Mouse (Mus musculus) CH12.LX (cell line): ENCODE results near the gene Lyve1. TPM values are rescaled to one million over a fixed set of nuclear protein-coding genes. Genes with fewer than 3 reads are reported as not detected.

Experiments used
- DNase-seq: peaks from one replicate; pipeline ENCODE4 v3.0.0-alpha.2; 2013; ENCODE audit errors: extremely low read depth
- H3K27ac ChIP-seq: 2 replicates; pipeline ENCODE4 v1.5.1; 2012; ENCODE audit warnings: low read depth, mild to moderate bottlenecking, control low read depth, moderate library complexity; ENCODE audit not compliant: insufficient read depth
- H3K27me3 ChIP-seq: replicated peaks from 2 replicates; pipeline ENCODE3; 2012; ENCODE audit warnings: inconsistent platforms
- H3K36me3 ChIP-seq, 2 experiments: replicated peaks in 1 of 2; 2 replicates each; pipeline versions ENCODE3 to v1.6.1; 2012; ENCODE audit warnings: inconsistent platforms in 1 of 2, low read length in 1 of 2, mild to moderate bottlenecking in 1 of 2, mixed read lengths in 1 of 2, moderate library complexity in 1 of 2; ENCODE audit not compliant: control insufficient read depth in 1 of 2, insufficient read depth in 1 of 2
- H3K4me1 ChIP-seq, 2 experiments: 2 replicates each; pipeline ENCODE4 v1.6.1; 2012; ENCODE audit warnings: inconsistent platforms in 1 of 2, moderate library complexity in 1 of 2; ENCODE audit not compliant: insufficient read depth in 2 of 2, control insufficient read depth in 1 of 2
- H3K4me2 ChIP-seq: 2 replicates; pipeline ENCODE4 v1.6.1; 2012; ENCODE audit warnings: low read depth, mild to moderate bottlenecking, control low read depth; ENCODE audit not compliant: poor library complexity, insufficient read depth, severe bottlenecking
- H3K4me3 ChIP-seq, 3 experiments: fragments of 150-350 bp in 1 of 3; sonication (generic) in 1 of 3; replicated peaks in 1 of 3; 2 replicates each; pipeline versions ENCODE3 to v1.5.1; 2011 to 2012; ENCODE audit warnings: low read depth in 2 of 3, low read length in 2 of 3, mild to moderate bottlenecking in 2 of 3, moderate library complexity in 2 of 3, control low read depth in 1 of 3, improper control_type of control experiment in 1 of 3, inconsistent platforms in 1 of 3, mixed read lengths in 1 of 3; ENCODE audit not compliant: poor library complexity in 1 of 3
- H3K79me2 ChIP-seq: replicated peaks from 2 replicates; pipeline ENCODE4 v1.6.1; 2012; ENCODE audit warnings: mild to moderate bottlenecking, moderate library complexity; ENCODE audit not compliant: control insufficient read depth, poor library complexity, insufficient read depth, severe bottlenecking; ENCODE audit errors: extremely low read depth
- H3K9ac ChIP-seq: 2 replicates; pipeline ENCODE4 v1.6.1; 2012; ENCODE audit warnings: low read depth, mild to moderate bottlenecking, control low read depth, moderate library complexity; ENCODE audit not compliant: insufficient read depth
- H3K9me3 ChIP-seq: replicated peaks from 2 replicates; pipeline ENCODE3; 2012; ENCODE audit warnings: low read length, inconsistent platforms, mixed read lengths
- BHLHE40 ChIP-seq: IDR thresholded peaks from 2 replicates; pipeline ENCODE4 v1.6.1; 2011; ENCODE audit warnings: mild to moderate bottlenecking, low read depth, low read length, improper control_type of control experiment
- CHD1 ChIP-seq: IDR thresholded peaks from 2 replicates; pipeline ENCODE4 v1.6.1; 2012; ENCODE audit warnings: low read depth, low read length, improper control_type of control experiment, inconsistent platforms
- CHD2 ChIP-seq: IDR thresholded peaks from 2 replicates; pipeline ENCODE4 v1.6.1; 2011; ENCODE audit warnings: low read length, improper control_type of control experiment
- CTCF ChIP-seq, 2 experiments: IDR thresholded peaks in 1 of 2; conservative IDR thresholded peaks in 1 of 2; 2 replicates each; pipeline ENCODE4 v1.5.1; 2011 to 2012; ENCODE audit warnings: low read depth in 2 of 2, low read length in 2 of 2, improper control_type of control experiment in 1 of 2, inconsistent platforms in 1 of 2, mild to moderate bottlenecking in 1 of 2, moderate library complexity in 1 of 2
- ELF1 ChIP-seq: IDR thresholded peaks from 2 replicates; pipeline ENCODE4 v1.6.1; 2014; ENCODE audit warnings: low read depth, mild to moderate bottlenecking, inconsistent platforms, low read length, improper control_type of control experiment
- ETS1 ChIP-seq: conservative IDR thresholded peaks from 2 replicates; pipeline ENCODE4 v1.6.1; 2012; ENCODE audit warnings: low read depth, mild to moderate bottlenecking, inconsistent platforms, low read length, improper control_type of control experiment, moderate library complexity
- GABPA ChIP-seq: IDR thresholded peaks from 2 replicates; pipeline ENCODE4 v1.6.1; 2012; ENCODE audit warnings: low read depth, low read length, improper control_type of control experiment, inconsistent platforms; ENCODE audit not compliant: insufficient replicate concordance
- HCFC1 ChIP-seq: IDR thresholded peaks from 2 replicates; pipeline ENCODE4 v1.6.1; 2012; ENCODE audit warnings: low read depth, mild to moderate bottlenecking, inconsistent platforms, low read length, improper control_type of control experiment
- IRF4 ChIP-seq: IDR thresholded peaks from 2 replicates; pipeline ENCODE4 v1.6.1; 2014; ENCODE audit warnings: low read depth, mild to moderate bottlenecking, inconsistent platforms, low read length, improper control_type of control experiment
- JUN ChIP-seq: IDR thresholded peaks from 2 replicates; pipeline ENCODE4 v1.6.1; 2011; ENCODE audit warnings: low read depth, mild to moderate bottlenecking, low read length, improper control_type of control experiment, moderate library complexity; ENCODE audit not compliant: insufficient read depth
- JUND ChIP-seq: conservative IDR thresholded peaks from 2 replicates; pipeline ENCODE4 v1.6.1; 2011; ENCODE audit warnings: low read depth, low read length, improper control_type of control experiment
- KAT2A ChIP-seq: IDR thresholded peaks from 2 replicates; pipeline ENCODE4 v1.6.1; 2012; ENCODE audit warnings: low read length, improper control_type of control experiment, inconsistent platforms; ENCODE audit not compliant: insufficient replicate concordance
- MAZ ChIP-seq: IDR thresholded peaks from 2 replicates; pipeline ENCODE4 v1.6.1; 2012; ENCODE audit warnings: low read depth, mild to moderate bottlenecking, inconsistent platforms, low read length, improper control_type of control experiment, moderate library complexity
- MEF2A ChIP-seq: IDR thresholded peaks from 2 replicates; pipeline ENCODE4 v1.6.1; 2014; ENCODE audit warnings: low read depth, mild to moderate bottlenecking, inconsistent platforms, low read length, improper control_type of control experiment, borderline replicate concordance
- MXI1 ChIP-seq: IDR thresholded peaks from 2 replicates; pipeline ENCODE4 v1.6.1; 2011; ENCODE audit warnings: mild to moderate bottlenecking, low read depth, low read length, improper control_type of control experiment
- NRF1 ChIP-seq: IDR thresholded peaks from 2 replicates; pipeline ENCODE4 v1.6.1; 2014; ENCODE audit warnings: low read depth, mild to moderate bottlenecking, inconsistent platforms, low read length, improper control_type of control experiment, moderate library complexity
- PAX5 ChIP-seq: IDR thresholded peaks from 2 replicates; pipeline ENCODE4 v1.6.1; 2012; ENCODE audit warnings: low read length, inconsistent platforms, mixed read lengths
- POLR2AphosphoS2 ChIP-seq: IDR thresholded peaks from 2 replicates; pipeline ENCODE4 v1.6.1; 2011; ENCODE audit warnings: low read depth, low read length, improper control_type of control experiment
- RAD21 ChIP-seq: IDR thresholded peaks from 2 replicates; pipeline ENCODE4 v1.6.1; 2011; ENCODE audit warnings: low read depth, mild to moderate bottlenecking, low read length, improper control_type of control experiment, moderate library complexity
- SMC3 ChIP-seq: IDR thresholded peaks from 2 replicates; pipeline ENCODE4 v1.6.1; 2011; ENCODE audit warnings: low read depth, low read length, improper control_type of control experiment
- TBP ChIP-seq: conservative IDR thresholded peaks from 2 replicates; pipeline ENCODE4 v1.6.1; 2011; ENCODE audit warnings: low read depth, low read length, improper control_type of control experiment
- TCF12 ChIP-seq: IDR thresholded peaks from 2 replicates; pipeline ENCODE4 v1.6.1; 2014; ENCODE audit warnings: low read depth, mild to moderate bottlenecking, inconsistent platforms, low read length, improper control_type of control experiment
- USF1 ChIP-seq: IDR thresholded peaks from 2 replicates; pipeline ENCODE4 v1.6.1; 2014; ENCODE audit warnings: low read depth, mild to moderate bottlenecking, inconsistent platforms, low read length, improper control_type of control experiment
- ZC3H11A ChIP-seq: IDR thresholded peaks from 2 replicates; pipeline ENCODE4 v1.6.1; 2012; ENCODE audit warnings: low read depth, mild to moderate bottlenecking, inconsistent platforms, low read length, improper control_type of control experiment
- ZKSCAN1 ChIP-seq: IDR thresholded peaks from 2 replicates; pipeline ENCODE4 v1.6.1; 2012; ENCODE audit warnings: low read depth, inconsistent platforms, low read length, improper control_type of control experiment, borderline replicate concordance
- ZNF384 ChIP-seq: IDR thresholded peaks from 2 replicates; pipeline ENCODE4 v1.6.1; 2012; ENCODE audit warnings: low read depth, low read length, improper control_type of control experiment, inconsistent platforms
- dilution Hi-C: fragments of 300-500 bp; cut with MboI; formaldehyde crosslinking; loops from 2 replicates; pipeline ENCODE4 v1.14.3; 2020; ENCODE audit warnings: low sequenced_read_pairs; ENCODE audit not compliant: extremely low pct_unique_long_range_greater_than_20kb, extremely low pct_ligation_motif_present
- in situ Hi-C: fragments of 300-500 bp; cut with MboI; formaldehyde crosslinking; loops from 3 replicates; pipeline ENCODE4 v1.14.3; 2019; ENCODE audit warnings: low sequenced_read_pairs, low pct_ligation_motif_present, low pct_unique_long_range_greater_than_20kb, mixed read lengths
- polyA plus RNA-seq: library from polyadenylated mRNA; unstranded; fragments of >175 nt; gene quantifications from 2 replicates; pipeline ENCODE4 v1.2.1, GENCODE M21; 2012; ENCODE audit warnings: low read depth; ENCODE audit not compliant: insufficient read length
- total RNA-seq, 2 experiments: library from RNA; depleted of rRNA; stranded (reverse); fragments of 300-350 nt in 1 of 2; fragments of >200 nt in 1 of 2; gene quantifications; 2 replicates each; pipeline ENCODE4 v1.2.3; 2012 to 2014

Gene Lyve1
- total and polyA plus RNA-seq, 3 experiments = not detected

GRCm38 (mm10) chr7:110821068-110821467 lies 42.0 kb downstream of the Lyve1 start:
- no peak for DNase-seq
- no peak overlapping the region for H3K27ac ChIP-seq
- H3K9me3 ChIP-seq = no peaks in the 10 kb centered on the region
- H3K4me2 ChIP-seq = no peak overlapping the region
- peaks cover 21 to 70% of the 10 kb centered on the region in 2 experiments for H3K36me3 ChIP-seq
- H3K4me1 ChIP-seq = peaks cover 5% of the 10 kb centered on the region in 2 experiments; a peak in 2 of 4 replicates
- no peaks in the 10 kb centered on the region for H3K79me2 ChIP-seq
- no peak overlapping the region for H3K9ac ChIP-seq
- in situ Hi-C loops (no loop called here), dilution Hi-C loops (no loop called here)
- no peak overlapping the region for H3K4me3 ChIP-seq
- no peaks in the 10 kb centered on the region for H3K27me3 ChIP-seq
- no peak for TF ChIP-seq HCFC1
- no peak for TF ChIP-seq KAT2A
- no peak for TF ChIP-seq ZC3H11A
- TF ChIP-seq MEF2A = no peak
- no peak for TF ChIP-seq NRF1
- TF ChIP-seq JUN = no peak
- TF ChIP-seq TBP = no peak
- TF ChIP-seq ELF1 = no peak
- no peak for TF ChIP-seq ZKSCAN1
- TF ChIP-seq, all 38 proteins: peak for 0

GRCm38 (mm10) chr7:110818787-110819350 lies 44.2 kb downstream of the Lyve1 start:
- no peak for DNase-seq
- no peak overlapping the region for H3K9ac ChIP-seq

GRCm38 (mm10) chr7:110818206-110818605 lies 44.8 kb downstream of the Lyve1 start:
- H3K4me3 ChIP-seq = no peak overlapping the region
- H3K79me2 ChIP-seq = no peaks in the 10 kb centered on the region
- no peak overlapping the region for H3K4me2 ChIP-seq
- H3K9ac ChIP-seq = no peak overlapping the region
- H3K4me1 ChIP-seq = no peaks in the 10 kb centered on the region
- peaks cover 8 to 57% of the 10 kb centered on the region in 2 experiments for H3K36me3 ChIP-seq
- no peak for DNase-seq
- in situ Hi-C loops (loop anchor here (5.0 kb wide), 1 partner anchor 109 kb away; no protein-coding TSS in a partner anchor), dilution Hi-C loops (no loop called here)
- no peak for TF ChIP-seq MXI1
- TF ChIP-seq ETS1 = no peak
- TF ChIP-seq KAT2A = no peak
- no peak for TF ChIP-seq CTCF (conservative IDR thresholded peaks at IDR 0.05 in 1 of 2, IDR thresholded peaks at IDR 0.05 in 1 of 2; ENCODE audit: low read depth in 2 of 2, low read length in 2 of 2)
- TF ChIP-seq CHD1 = no peak
- no peak for TF ChIP-seq GABPA
- TF ChIP-seq HCFC1 = no peak
- TF ChIP-seq ZC3H11A = no peak
- TF ChIP-seq CHD2 = no peak
- TF ChIP-seq MAZ = no peak
- TF ChIP-seq BHLHE40 = no peak
- TF ChIP-seq SMC3 = no peak
- no peak for TF ChIP-seq POLR2AphosphoS2
- TF ChIP-seq USF1 = no peak
- TF ChIP-seq RAD21 = no peak
- TF ChIP-seq ELF1 = no peak
- TF ChIP-seq JUND = no peak
- TF ChIP-seq MEF2A = no peak
- TF ChIP-seq PAX5 = no peak
- H3K27ac ChIP-seq = no peak overlapping the region
- H3K9me3 ChIP-seq = no peaks in the 10 kb centered on the region
- H3K27me3 ChIP-seq = no peaks in the 10 kb centered on the region

More at GRCm38 (mm10) chr7:110818787-110819350, 44.2 kb downstream of the Lyve1 start:
- H3K9me3 ChIP-seq = no peaks in the 10 kb centered on the region
- H3K4me2 ChIP-seq = no peak overlapping the region
- TF ChIP-seq IRF4 = no peak
- TF ChIP-seq ZNF384 = no peak
- no peak for TF ChIP-seq TCF12
- TF ChIP-seq JUN = no peak
- in situ Hi-C loops (loop anchor here (5.0 kb wide), 1 partner anchor 108 kb away; no protein-coding TSS in a partner anchor), dilution Hi-C loops (no loop called here)
- H3K27ac ChIP-seq = no peak overlapping the region
- no peak overlapping the region for H3K4me3 ChIP-seq
- no peaks in the 10 kb centered on the region for H3K27me3 ChIP-seq
- H3K4me1 ChIP-seq = no peaks in the 10 kb centered on the region
- H3K79me2 ChIP-seq = no peaks in the 10 kb centered on the region
- H3K36me3 ChIP-seq = peaks cover 13 to 64% of the 10 kb centered on the region in 2 experiments
